Mouse (Mus musculus) ES-Bruce4 (cell line): ENCODE measurements around the gene Lhpp.

Source experiments
- CTCF ChIP-seq: IDR thresholded peaks from one replicate; pipeline ENCODE4 v1.8.1; 2011; ENCODE audit warnings: low read depth, low read length
- EP300 ChIP-seq: IDR thresholded peaks from 2 replicates; pipeline ENCODE4 v1.6.1; 2011; ENCODE audit warnings: low read depth, low read length; ENCODE audit not compliant: insufficient read depth

GRCm38 (mm10) chr7:132712956-132713355 is 102.5 kb downstream of the Lhpp start:
- TF ChIP-seq EP300 = no peak
- TF ChIP-seq CTCF = no peak
